Mouse (Mus musculus): Measurements from ENCODE around the gene Dip2b. TPM values are rescaled to one million over a fixed set of nuclear protein-coding genes. Genes with fewer than 3 reads are reported as not detected.

Gene Dip2b
- polyA plus RNA-seq, 1 experiment from 2014 or later: 18.1 TPM

DNA sequence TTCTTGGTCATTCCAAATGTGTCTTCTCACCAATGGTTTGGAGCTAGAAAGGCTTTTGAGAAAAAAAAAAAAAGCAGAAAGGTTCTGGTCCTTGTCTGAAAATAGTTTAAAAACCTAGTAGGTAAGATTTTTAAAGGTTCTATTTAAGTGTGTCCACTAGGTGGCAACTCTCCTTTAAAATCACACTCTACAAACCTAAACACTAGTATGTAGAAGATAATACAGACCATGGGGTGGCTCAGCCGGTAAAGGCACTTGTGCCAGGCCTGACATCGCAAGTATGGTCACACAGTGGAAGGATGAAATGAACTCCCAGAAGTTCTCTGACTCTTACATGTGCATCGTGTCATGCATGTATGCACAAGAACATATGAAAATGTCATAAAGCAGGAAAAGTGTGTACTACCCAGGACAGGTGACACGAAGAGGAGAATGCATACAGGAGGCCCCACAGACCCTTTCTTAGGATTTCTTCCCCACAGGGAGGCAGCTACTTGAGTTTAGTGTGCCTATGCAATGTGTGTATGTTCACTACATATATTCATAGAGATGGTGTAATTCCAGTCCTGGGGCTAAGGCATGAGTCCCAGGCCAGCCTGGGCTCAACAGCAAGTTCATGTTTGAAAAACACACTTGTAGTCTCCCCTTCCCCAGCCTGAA is 224.9 kb downstream of the Dip2b start:
- Histone ChIP-seq H3K4me1 (ENCODE audit: insufficient read depth) (no peaks in the 10 kb centered on the region), H3K36me3 (ENCODE audit: insufficient read depth) (peaks cover 23% of the 10 kb centered on the region), H3K9ac (no peak overlapping the region), H3K4me2 (no peak overlapping the region), H3K9me3 (ENCODE audit: low read depth, low read length) (no peaks in the 10 kb centered on the region), H3K27me3 (ENCODE audit: insufficient read depth, low read length) (no peaks in the 10 kb centered on the region), H3K4me3 (ENCODE audit: low read depth, low read length) (no peak overlapping the region), H3K27ac (ENCODE audit: low read depth) (no peak overlapping the region)
- ATAC-seq (ENCODE audit: insufficient read depth) (no peak), DNase-seq (peak; percentile 67)
- TF ChIP-seq CTCF (IDR thresholded peaks at IDR 0.05; ENCODE audit: low read depth): peak; percentile 59
- WGBS: 28% methylated on average over 4 of the region's 4 CpGs

DNA sequence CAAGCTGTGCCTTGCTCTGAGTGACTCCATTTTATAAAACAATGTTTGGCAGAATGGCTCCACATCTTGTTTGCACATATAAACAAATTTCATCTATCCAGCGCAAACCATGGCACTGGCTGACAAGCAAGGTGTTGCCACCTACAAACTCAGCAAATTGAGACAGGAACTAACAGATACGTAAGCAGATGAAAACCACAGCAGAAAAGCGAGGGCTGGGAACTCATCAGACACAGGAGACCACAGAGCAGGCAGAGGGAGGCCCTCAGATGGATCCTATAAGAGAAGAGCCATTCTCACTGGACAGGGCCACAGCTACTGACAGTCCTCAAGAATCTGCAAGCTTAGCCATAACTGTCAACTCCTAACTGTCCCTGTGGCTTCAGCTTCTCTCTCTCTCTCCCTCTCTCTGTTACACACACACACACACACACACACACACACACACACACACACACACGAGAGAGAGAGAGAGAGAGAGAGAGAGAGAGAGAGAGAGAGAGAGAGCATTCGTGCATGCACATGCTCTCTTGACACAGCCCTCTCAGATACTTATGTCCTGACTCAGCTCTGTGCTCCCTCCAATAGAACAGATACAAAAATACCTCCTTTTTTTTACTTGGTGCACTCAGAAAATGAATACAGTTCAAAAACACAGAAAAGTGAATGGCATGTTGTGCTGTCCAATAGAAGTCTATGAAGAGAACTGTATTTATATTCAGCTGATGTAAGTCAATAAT is 227.3 kb downstream of the Dip2b start:
- H3K4me1 ChIP-seq (ENCODE audit: insufficient read depth): no peaks in the 10 kb centered on the region
- WGBS: 67% methylated on average over 4 of the region's 5 CpGs
- H3K27me3 ChIP-seq (ENCODE audit: insufficient read depth, low read length): no peaks in the 10 kb centered on the region
- H3K9ac ChIP-seq: no peak overlapping the region
- H3K4me3 ChIP-seq (ENCODE audit: low read depth, low read length): no peak overlapping the region
- no peak overlapping the region for H3K4me2 ChIP-seq
- no peak overlapping the region for H3K27ac ChIP-seq (ENCODE audit: low read depth)
- TF ChIP-seq CTCF (IDR thresholded peaks at IDR 0.05; ENCODE audit: low read depth): no peak
- no peaks in the 10 kb centered on the region for H3K9me3 ChIP-seq (ENCODE audit: low read depth, low read length)
- no peak for ATAC-seq (ENCODE audit: insufficient read depth)
- peaks cover 12% of the 10 kb centered on the region; the same call in 1 of the 2 replicates for H3K36me3 ChIP-seq (ENCODE audit: insufficient read depth)
- no peak for DNase-seq

DNA sequence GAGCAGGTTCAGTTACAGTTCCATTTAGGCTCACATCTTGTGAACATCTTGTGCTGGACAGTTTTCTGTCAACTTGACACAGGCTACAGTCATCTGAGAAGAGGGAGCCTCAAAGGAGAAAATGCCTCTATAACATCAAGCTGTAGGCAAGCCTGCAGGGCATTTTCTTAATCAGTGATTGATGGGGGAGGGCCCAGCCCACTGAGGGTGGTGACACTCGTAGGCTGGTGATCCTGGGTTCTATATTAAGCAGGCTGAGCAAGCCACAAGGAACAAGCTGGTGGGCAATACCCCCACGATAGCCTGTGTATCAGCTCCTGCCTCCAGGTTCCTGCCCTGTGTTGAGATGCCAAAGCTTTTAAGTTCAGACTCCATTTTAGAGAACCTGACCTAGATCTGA is 230.5 kb downstream of the Dip2b start:
- Histone ChIP-seq H3K4me1 (ENCODE audit: insufficient read depth) (no peaks in the 10 kb centered on the region), H3K27ac (ENCODE audit: low read depth) (no peak overlapping the region), H3K9me3 (ENCODE audit: low read depth, low read length) (no peaks in the 10 kb centered on the region), H3K36me3 (ENCODE audit: insufficient read depth) (no peaks in the 10 kb centered on the region), H3K27me3 (ENCODE audit: insufficient read depth, low read length) (no peaks in the 10 kb centered on the region), H3K4me3 (ENCODE audit: low read depth, low read length) (no peak overlapping the region), H3K4me2 (no peak overlapping the region), H3K9ac (no peak overlapping the region)
- ATAC-seq (ENCODE audit: insufficient read depth) (no peak), DNase-seq (no peak)
- WGBS: 69% methylated on average over 2 of the region's 2 CpGs
- no peak for TF ChIP-seq CTCF (IDR thresholded peaks at IDR 0.05; ENCODE audit: low read depth)

Other genes with a start within 250 kb of the Dip2b start
- 41.1 and 42.8 TPM in 2 replicates for gene Lima1, start 163.2 kb upstream of the Dip2b start, polyA plus RNA-seq (2014; fragmentation: Nextera tagmentation; extraction: Ambion mirVana)
- 0.04 TPM in 1 of 2 replicates, not detected in the other for gene Fam186a, start 71.6 kb upstream of the Dip2b start, polyA plus RNA-seq (2014; fragmentation: Nextera tagmentation; extraction: Ambion mirVana)
- gene Larp4, start 68.6 kb upstream of the Dip2b start, polyA plus RNA-seq (2014; fragmentation: Nextera tagmentation; extraction: Ambion mirVana): 39.3 and 41.0 TPM in 2 replicates
- 52.9 and 56.9 TPM in 2 replicates for gene Atf1, start 189.2 kb downstream of the Dip2b start, polyA plus RNA-seq (2014; fragmentation: Nextera tagmentation; extraction: Ambion mirVana)
- gene Tmprss12, start 242.2 kb downstream of the Dip2b start, polyA plus RNA-seq (2014; fragmentation: Nextera tagmentation; extraction: Ambion mirVana): not detected in 2 replicates

Data from lung, embryonic 14.5 days (tissue).